Mouse (Mus musculus) megakaryocyte-erythroid progenitor cell, adult 5 weeks (primary cell): ENCODE results near the gene Pm20d1. TPM values are rescaled to one million over a fixed set of nuclear protein-coding genes. Genes with fewer than 3 reads are reported as not detected.

Source experiments
- polyA plus RNA-seq: library from polyadenylated mRNA; stranded (reverse); fragments of >175 nt; gene quantifications from 2 replicates; pipeline ENCODE4 v1.2.3, GENCODE M21; 2012

Gene Pm20d1
- polyA plus RNA-seq = 0.03 TPM in 1 of 2 replicates, not detected in the other

DNA sequence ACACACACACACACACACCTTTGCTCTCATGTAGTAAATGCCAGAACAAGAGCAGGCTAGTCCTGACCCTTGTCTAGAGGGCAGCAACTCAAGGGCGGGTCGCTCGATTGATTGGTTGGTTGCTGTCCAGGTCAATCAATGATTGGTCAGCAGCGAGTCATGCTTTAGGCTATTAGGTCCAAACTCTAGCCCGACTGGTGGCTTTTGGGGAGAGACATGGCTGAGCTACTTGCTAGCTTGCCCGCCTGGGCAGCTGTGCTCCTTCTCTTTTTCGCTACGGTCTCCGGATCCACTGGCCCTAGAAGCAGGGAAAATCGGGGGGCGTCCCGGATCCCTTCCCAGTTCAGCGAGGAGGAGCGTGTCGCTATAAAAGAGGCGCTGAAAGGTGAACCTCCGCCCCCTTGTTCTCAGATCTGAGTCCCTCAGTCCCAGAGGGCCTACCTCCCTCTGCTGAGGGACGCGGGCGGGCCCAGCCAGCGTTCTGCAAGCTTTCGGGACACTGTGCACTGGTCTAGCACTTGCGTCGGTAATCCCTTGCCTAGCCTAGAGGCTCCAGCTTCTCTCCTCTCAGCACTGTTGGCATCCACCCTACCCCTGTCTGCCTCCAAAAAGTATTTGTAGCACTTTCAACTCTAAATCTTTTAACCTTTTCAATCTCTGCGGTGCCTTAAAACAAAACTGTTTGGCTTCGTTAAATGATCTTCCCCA lies at the start of gene Pm20d1:
Pm20d1 (plus strand) TSS at position 180 of the 708 bp plus-strand sequence.

DNA sequence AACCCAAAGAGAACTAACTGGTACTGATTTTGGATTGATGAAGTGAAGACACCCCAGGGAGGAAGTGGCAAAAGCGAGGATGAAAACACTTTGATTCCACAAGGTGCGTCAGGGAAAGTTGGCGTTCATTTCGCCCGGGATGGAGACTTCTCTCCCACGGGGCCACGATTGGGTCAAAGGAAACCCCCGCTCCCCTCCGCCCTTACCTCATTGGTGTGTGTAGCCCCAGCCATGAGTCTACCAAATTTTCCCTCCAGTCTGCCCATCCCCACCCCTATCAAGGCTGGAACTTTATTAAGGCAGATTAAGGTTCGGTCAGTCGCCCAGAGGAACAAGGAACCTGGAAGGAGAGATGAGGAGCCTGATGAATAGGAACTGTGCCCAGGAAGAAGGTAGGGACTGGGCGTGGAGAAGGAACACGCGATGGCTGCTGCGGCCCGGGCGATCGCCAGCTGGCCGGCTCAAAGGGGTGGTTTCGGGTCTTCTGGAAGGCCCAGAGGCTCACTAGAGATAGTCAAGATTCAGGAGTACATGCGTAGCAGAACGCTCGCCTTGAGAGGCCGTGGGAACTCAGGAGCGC lies 30.1 kb downstream of the Pm20d1 start, which contains the start of gene Slc41a1:
Slc41a1 (plus strand) TSS at position 287 of the 580 bp plus-strand sequence.

GRCm38 (mm10) chr1:131867093-131867945 lies 70.1 kb downstream of the Pm20d1 start, which contains the start of gene Rab29:
Rab29 (plus strand) TSS chr1:131867224.

Other genes starting within 250 kb of the Pm20d1 start
- not detected in 2 replicates for gene Avpr1b, start 198.1 kb upstream of the Pm20d1 start, polyA plus RNA-seq
- gene Ctse, start 159.1 kb upstream of the Pm20d1 start, polyA plus RNA-seq = 20.2 and 23.1 TPM in 2 replicates
- 3.2 and 4.2 TPM in 2 replicates for gene Rab7b, start 108.7 kb upstream of the Pm20d1 start, polyA plus RNA-seq
- gene Slc26a9, start 53.4 kb upstream of the Pm20d1 start, polyA plus RNA-seq = 0.03 and 0.05 TPM in 2 replicates
- gene Slc41a1, start 30.1 kb downstream of the Pm20d1 start, polyA plus RNA-seq = 8.0 and 10.6 TPM in 2 replicates
- gene Rab29, start 69.8 kb downstream of the Pm20d1 start, polyA plus RNA-seq = 4.7 and 6.4 TPM in 2 replicates
- 10.5 and 11.2 TPM in 2 replicates for gene Nucks1, start 113.2 kb downstream of the Pm20d1 start, polyA plus RNA-seq
- 4.7 and 6.9 TPM in 2 replicates for gene Slc45a3, start 165.6 kb downstream of the Pm20d1 start, polyA plus RNA-seq
- 4.6 and 6.4 TPM in 2 replicates for gene Elk4, start 210.2 kb downstream of the Pm20d1 start, polyA plus RNA-seq